Mouse (Mus musculus) kidney, adult 18-20 months (tissue): ENCODE data around the gene Abi3bp.

ENCODE experiments used
- DNase-seq: peaks from one replicate; pipeline ENCODE4 v3.0.0; 2021

Gene Abi3bp

GRCm38 (mm10) chr16:56477677-56478574 is at the start of gene Abi3bp:
Abi3bp (plus strand) TSS chr16:56477878.
- peak; percentile 6 for DNase-seq

GRCm38 (mm10) chr16:56435293-56436185 is 42.1 kb upstream of the Abi3bp start:
- DNase-seq, result no peak

DNA sequence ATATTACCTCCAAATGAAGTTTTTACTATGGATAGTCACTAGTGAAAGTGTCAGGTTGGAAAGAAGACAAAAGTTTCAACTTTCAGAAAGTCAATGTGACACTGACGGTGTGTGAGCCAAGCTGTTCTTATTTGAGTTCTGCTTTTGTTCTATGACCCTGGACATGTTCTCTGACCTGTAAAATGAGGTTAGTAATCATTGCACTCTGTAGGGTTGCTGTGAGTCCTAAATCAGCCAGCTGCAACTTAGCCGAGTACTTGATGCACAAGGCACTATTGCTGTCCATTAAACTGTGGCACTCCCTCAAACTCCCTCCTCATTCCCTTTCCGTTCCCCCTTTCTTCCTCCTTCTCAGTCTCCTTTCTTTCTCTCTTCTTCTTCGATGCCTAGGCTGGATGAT is 37.4 kb upstream of the Abi3bp start:
- no peak for DNase-seq

- DNase-seq, result no peak
These were observed 36.6 kb upstream of the Abi3bp start for GRCm38 (mm10) chr16:56441113-56441512.

GRCm38 (mm10) chr16:56441658-56442344 is 35.9 kb upstream of the Abi3bp start:
- DNase-seq, result no peak

DNA sequence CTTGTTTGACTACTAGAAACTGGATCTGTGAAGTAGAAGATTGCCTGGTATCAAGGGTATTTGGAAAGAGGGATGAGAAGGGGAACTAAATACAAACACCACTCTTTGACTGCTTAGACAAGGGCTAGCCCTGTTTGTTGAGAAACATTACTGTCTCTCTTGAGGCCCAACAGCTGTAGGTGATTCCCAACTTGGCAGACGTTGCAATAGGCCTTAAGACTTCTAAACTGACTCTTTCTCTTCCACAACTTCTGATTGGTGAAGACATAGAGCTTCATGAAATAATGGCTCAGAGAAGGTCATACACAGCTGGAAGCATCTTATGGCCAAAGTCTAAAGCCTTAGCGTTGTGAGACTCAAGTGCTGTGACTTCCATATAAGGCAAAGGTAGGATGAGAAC is 26.2 kb upstream of the Abi3bp start:
- DNase-seq, result no peak

DNA sequence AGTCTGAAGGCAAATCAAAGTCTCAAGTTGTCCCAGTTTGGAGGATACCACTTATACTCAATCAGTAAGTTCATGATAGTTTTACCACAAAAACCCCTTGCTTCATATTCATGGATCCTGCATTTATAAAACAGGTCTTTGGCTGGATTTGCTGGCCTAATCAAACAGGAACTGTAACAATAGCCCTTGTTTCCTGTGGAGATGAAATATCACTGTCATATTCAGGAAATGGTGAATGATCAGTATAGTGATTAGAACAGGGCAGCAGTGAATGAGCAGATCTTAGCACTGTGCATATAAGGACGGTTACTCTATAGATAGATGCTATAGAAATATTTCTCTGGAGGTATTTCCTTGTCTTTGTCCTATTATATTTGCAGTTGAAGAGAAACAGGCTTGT is 25.8 kb upstream of the Abi3bp start:
- DNase-seq, result no peak

GRCm38 (mm10) chr16:56458052-56458754 is 19.5 kb upstream of the Abi3bp start:
- DNase-seq, result no peak

GRCm38 (mm10) chr16:56473160-56473559 is 4.5 kb upstream of the Abi3bp start:
- no peak for DNase-seq

DNA sequence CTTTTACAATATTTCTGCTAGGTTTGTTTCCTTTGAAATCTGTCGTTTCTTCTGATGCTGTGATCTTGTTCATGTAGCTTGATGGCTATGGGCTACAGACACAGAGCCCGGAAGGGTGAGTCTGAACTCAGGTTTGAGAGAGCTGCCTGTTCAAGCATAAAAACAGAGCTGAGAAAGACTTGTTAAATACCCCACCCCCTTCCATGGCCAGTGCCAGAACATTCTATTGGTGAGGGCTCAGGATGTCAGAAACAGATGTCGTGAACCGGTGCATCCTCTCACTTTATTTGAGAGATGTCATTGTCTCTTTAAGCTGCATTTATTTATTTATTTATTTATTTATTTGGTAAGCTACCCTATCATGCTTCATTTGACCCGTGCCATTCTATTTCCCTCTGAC is 2.0 kb upstream of the Abi3bp start:
- no peak for DNase-seq

DNA sequence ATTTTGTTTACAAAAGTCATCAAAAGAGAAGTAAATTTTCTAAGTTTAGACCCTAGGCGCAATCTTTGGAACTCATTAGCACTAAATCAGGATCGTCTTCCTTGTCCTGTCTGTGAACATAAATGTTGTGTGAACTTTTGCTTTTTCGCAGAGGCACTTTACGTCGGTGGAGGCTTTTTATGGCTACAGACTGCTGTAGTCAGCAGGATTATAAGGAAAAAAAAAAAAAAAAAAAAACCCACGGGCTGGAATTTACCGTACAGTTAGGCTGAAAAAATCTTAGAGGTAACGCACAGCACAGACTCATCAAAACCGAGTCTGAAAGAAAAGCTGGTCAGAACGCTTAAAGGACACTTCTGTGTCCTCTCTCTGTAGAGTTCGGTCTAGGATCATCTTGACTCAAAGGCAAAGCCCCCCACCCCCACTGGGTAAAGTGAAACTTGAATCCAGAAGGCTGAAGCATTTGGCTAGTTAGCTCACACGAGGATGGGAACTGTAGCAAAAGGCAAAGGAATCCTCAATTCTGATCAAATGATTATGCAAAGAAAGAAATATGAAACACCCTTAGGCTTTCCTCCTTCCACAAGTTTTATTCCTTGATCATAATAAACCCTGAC is 1.0 kb downstream of the Abi3bp start:
- no peak for DNase-seq

GRCm38 (mm10) chr16:56483466-56483865 is 5.8 kb downstream of the Abi3bp start:
- no peak for DNase-seq

DNA sequence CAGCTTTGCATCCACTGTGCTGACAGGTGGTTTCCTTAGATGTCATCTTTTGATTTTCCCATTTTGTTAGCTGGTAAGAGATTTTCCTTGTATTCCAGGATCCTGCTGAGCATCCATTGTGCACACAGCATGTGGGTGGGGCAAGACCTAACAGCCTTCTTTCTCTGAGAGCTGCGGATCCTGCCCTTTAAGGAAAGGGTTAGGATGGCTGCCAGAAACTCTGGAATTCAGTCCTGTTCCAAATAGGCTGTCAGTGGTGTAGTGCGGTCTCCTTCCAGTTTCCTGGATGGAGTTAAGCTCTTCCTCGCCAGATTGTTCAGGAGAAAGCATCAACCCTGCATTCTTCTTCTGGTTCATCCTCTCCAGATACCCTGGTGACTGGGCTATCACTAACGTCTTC is 8.8 kb downstream of the Abi3bp start:
- peak; percentile 17 for DNase-seq

DNA sequence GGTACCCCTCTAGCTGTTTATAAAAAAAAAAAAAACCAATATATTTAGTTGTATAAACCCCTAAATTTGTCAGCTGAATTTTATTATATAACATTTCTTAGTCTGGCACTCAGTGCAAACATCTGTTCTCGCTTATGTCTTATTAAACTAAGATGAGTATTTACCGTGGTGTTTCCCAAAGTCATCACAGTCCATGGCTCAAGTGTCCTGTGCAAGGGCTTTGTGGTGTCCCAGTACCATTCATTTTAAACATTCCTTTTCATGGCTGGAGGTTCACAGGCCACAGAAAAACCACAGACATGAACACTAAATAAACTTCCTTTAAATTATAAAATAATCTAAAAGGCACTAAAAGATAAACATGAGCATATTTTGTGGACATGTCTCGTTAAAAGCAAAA is 13.2 kb downstream of the Abi3bp start:
- DNase-seq, result no peak

- DNase-seq, result no peak
These were observed 17.6 kb downstream of the Abi3bp start for GRCm38 (mm10) chr16:56495266-56495665.

- no peak for DNase-seq
These were observed 19.1 kb downstream of the Abi3bp start for GRCm38 (mm10) chr16:56496743-56497142.

DNA sequence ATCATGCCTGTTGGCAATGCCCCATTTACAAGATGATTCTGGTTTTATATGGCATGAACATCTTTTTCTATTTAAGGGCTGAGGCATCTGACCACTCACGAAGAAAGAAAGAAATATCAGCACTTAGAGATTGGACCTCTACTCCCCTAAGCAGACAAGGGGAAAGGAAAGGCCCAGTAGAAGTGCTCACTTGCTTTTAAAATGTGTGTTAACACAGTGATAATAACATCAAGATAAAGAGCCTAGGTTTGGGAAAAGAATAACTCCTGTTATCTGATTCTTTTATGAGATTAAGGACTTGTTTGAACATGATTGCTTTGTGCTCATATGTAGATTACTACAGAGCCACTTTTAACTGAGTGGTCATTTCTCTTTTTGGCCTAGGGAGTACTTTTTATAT is 21.0 kb downstream of the Abi3bp start:
- no peak for DNase-seq

- no peak for DNase-seq
These were observed 22.8 kb downstream of the Abi3bp start for GRCm38 (mm10) chr16:56500441-56500840.

GRCm38 (mm10) chr16:56501101-56501500 is 23.4 kb downstream of the Abi3bp start:
- no peak for DNase-seq

- peak; percentile 14 for DNase-seq
These were observed 23.8 kb downstream of the Abi3bp start for GRCm38 (mm10) chr16:56501513-56501912.

DNA sequence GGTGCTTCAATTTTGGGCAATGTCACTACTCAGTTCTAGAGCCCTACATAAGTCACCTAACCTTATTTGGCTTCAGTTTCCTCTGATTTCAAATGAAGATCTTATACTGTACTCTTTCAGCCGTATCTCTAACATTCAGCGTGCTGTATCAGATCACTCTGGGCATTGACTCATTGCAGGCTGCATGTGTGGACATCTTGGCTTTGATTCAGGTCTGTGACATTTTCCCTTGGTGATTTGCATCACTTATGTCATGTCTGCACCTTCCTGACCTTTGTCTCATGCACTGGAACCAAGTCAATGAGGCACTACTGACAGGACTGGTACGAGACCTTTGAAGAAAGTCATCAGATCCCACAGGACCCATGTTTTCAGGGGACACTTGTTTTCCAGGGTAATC is 24.5 kb downstream of the Abi3bp start:
- DNase-seq, result no peak

GRCm38 (mm10) chr16:56503941-56504340 is 26.3 kb downstream of the Abi3bp start:
- DNase-seq, result no peak
